Mouse (Mus musculus) 3T3-L1 (cell line): ENCODE results near the gene Sestd1.
A peak's percentile ranks its signal among the peaks of the same experiment; 100 is the strongest.

Experiments
- DNase-seq: peaks from one replicate; pipeline ENCODE4 v3.0.0-alpha.2; 2015; ENCODE audit warnings: low read depth, low spot score

Gene Sestd1

GRCm38 (mm10) chr2:77280512-77281409, at the start of gene Sestd1:
TSS of gene Sestd1 (minus strand) at chr2:77280592.
- DNase-seq: peak; percentile 81

DNA sequence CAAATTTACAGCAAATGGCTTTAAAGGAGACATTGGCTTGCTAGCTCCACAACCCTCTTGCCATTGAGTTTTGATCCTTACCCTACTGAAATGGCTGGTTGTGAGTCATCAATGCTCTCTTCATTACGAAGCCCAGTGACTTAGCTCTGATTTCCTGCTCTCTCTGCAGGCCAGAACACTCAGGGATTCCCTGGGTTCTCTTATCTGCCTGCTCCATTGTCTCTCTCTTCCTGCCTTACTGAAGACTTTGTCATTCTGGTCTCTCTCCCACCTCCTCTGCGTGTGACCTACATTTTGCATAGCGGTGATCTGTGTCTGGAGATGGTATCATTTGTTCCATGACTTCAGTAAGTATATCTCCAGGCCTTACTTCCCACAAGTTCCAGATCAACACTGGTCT, 46.9 kb upstream of the Sestd1 start:
- no peak for DNase-seq

GRCm38 (mm10) chr2:77323739-77324138, 43.3 kb upstream of the Sestd1 start:
- DNase-seq: peak; percentile 22

GRCm38 (mm10) chr2:77323156-77323555, 42.8 kb upstream of the Sestd1 start:
- DNase-seq: no peak

DNA sequence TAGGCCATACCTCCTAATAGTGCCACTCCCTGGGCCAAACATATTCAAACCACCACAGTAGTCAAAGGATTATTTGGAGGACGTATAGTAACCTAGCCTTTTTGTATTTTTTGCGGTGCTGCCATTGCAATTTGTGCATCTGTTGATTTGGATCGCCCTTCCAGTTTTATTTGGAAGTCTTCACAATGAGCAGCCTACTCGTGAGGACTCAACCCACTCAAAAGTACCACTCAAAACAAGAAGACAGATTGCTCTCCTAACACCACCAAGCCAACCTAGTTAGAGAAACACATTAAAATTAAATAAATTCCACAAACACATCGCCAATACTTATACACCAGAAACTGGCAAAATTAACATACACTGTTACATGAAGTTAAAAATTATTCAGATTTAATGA, 38.8 kb upstream of the Sestd1 start:
- DNase-seq: no peak

- DNase-seq: no peak
These were observed 36.6 kb upstream of the Sestd1 start for GRCm38 (mm10) chr2:77316961-77317360.

GRCm38 (mm10) chr2:77313846-77314245, 33.5 kb upstream of the Sestd1 start:
- no peak for DNase-seq

- DNase-seq: no peak
These were observed 32.2 kb upstream of the Sestd1 start for GRCm38 (mm10) chr2:77312616-77313015.

- peak; percentile 70 for DNase-seq
These were observed 28.9 kb upstream of the Sestd1 start for GRCm38 (mm10) chr2:77309313-77309712.

DNA sequence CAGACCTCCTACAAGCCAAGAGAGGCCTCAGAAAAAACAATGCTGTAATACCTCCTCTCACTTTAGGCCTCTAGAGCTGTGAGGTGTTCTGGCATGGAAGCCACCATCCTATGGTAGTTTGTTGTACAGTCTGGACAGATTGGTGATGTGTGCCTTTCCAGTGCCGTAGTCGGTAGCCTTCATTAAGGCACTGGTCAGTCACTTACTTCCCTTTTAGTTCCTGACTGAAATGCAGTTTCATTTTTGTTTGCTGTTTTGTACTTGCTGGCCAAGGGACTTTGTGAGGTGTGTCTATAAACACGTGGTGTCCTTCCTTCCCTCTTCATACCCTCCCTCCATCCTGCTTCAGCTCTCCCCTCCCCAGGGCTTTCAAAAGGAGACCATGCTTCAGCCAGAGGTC, 24.1 kb upstream of the Sestd1 start:
- no peak for DNase-seq

GRCm38 (mm10) chr2:77303716-77304115, 23.3 kb upstream of the Sestd1 start:
- no peak for DNase-seq

- no peak for DNase-seq
These were observed 22.4 kb upstream of the Sestd1 start for GRCm38 (mm10) chr2:77302655-77303348.

GRCm38 (mm10) chr2:77301687-77302389, 21.4 kb upstream of the Sestd1 start:
- no peak for DNase-seq

DNA sequence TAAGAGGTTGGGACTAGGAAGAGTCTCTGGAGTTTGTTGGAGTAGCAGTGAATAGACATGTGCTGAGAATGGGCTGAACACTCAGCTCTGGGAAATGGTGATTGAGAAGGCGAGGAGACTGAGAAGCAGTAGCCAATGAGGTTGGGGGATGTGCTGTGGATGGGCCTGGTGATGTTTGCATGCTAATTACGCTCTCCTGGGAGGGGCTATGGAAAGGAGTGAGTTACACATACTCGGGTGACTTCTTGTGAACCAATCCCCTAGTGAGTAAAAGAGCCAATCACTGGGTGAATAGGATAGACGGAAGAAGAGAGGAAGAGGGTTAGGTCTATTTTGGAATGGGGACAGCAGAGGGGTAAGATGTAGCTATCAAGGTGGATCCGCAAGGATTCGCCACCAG, 9.3 kb upstream of the Sestd1 start:
- DNase-seq: no peak

DNA sequence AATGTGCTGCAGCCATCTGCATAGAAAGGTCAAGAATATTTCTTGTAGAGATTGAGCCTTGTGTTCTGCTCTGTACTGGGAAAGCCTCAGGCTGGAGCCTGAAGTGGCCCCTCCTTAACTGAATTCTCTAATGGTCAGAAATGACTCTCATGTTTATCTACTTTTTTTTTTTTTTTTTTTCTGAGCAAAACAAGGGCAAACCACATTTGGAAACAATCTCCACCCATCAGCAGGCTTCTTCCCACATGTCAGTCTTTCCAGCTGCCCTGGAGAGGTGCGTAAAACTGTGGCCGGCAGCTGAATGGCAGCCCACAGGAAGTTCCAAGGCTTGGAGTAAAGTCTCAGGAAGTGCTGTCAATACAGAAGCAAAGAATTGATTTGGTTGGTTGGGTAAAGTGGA, 6.4 kb upstream of the Sestd1 start:
- peak; percentile 58 for DNase-seq

GRCm38 (mm10) chr2:77284281-77284899, 4.0 kb upstream of the Sestd1 start:
- peak; percentile 83 for DNase-seq

GRCm38 (mm10) chr2:77279861-77280511, 406 bp downstream of the Sestd1 start:
- DNase-seq: peak; percentile 44

DNA sequence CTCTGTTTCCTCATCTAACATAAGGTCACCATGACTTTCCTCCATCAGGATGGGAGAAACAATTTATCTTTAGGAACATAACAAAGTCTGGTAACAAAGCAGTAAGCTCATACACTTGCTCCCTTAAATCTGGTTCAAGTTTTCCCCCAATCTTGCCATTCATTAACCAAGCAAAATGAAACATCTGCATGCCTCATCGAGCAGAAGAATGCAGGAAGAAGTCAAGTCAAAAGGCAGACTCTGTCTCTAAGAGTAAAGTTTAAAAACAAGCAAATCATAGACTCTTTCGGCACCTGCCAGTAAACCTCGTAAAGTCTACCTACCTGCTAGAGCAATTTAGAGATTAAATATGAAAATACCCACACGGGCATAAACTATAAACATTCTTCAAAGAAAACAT, 3.1 kb downstream of the Sestd1 start:
- DNase-seq: no peak

DNA sequence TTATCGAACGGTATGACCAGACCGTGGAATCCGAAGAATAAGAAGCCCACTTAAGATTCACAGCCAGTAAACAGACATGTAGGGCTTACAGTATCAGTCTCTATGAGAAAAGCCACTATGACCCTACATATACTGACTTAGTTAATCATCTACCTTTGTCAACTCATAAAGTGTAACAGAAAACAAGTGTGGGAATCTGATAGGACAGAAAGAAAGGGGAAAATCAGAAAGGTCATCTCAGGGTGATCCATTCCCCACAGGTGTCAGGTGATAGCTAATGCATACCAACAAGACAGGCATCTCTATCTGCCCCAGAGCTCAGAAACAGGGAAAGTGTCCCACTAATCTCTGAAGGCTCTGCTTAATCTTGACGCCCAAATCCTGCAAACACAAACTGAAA, 4.5 kb downstream of the Sestd1 start:
- no peak for DNase-seq

GRCm38 (mm10) chr2:77274976-77275641, 5.3 kb downstream of the Sestd1 start:
- no peak for DNase-seq

GRCm38 (mm10) chr2:77272953-77273352, 7.4 kb downstream of the Sestd1 start:
- no peak for DNase-seq
